Mouse (Mus musculus): Measurements from ENCODE around the gene Grifin.

DNA sequence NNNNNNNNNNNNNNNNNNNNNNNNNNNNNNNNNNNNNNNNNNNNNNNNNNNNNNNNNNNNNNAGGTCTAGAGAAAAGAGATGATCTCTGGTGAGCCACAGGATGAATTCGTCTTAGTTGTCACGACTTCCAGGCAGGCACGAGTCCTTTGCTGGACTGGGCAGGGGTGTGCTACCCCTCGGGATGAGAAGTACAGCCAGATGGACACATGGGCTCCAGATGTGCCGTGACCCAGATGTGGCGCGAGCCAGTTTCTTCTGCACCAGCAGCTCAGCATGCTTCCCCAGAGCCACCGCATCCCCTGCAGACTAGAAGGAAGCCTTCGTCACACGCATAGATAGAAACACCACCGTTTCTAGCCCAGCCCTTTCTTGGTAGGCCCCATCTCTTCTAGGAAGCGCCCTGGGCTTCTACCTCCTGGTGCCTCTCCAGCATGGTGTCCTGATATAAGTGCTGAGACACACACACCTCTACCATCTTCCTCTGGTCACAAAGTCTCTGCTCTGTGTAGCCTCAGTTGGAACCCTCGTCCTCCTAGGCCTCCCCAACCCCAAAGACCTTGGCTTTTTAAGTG is 26.7 kb downstream of the Grifin start:
- TF ChIP-seq GATA1 (IDR thresholded peaks at IDR 0.05; ENCODE audit: low read length) = no peak
- no peak for TF ChIP-seq TAL1 (IDR thresholded peaks at IDR 0.05; ENCODE audit: low read length)
